Mouse (Mus musculus): ENCODE measurements around the gene Med9.

- no peak for TF ChIP-seq POLR2A (IDR thresholded peaks at IDR 0.05; ENCODE audit: borderline replicate concordance, insufficient read depth, low read length)
- no peak for TF ChIP-seq CTCF (IDR thresholded peaks at IDR 0.05; ENCODE audit: borderline replicate concordance, insufficient read depth, low read depth, low read length)
These were observed 11.0 kb upstream of the Med9 start for GRCm38 (mm10) chr11:59937023-59937422.
